Mouse (Mus musculus): Measurements from ENCODE around the gene Adam1b. TPM values are rescaled to one million over a fixed set of nuclear protein-coding genes. Genes with fewer than 3 reads are reported as not detected.
"Not testable (repeated sequence)": the region's sequence is repeated elsewhere in the genome, so short reads cannot be mapped to it uniquely, and the experiment has no call there.

The Adam1b gene
- polyA plus RNA-seq, 1 experiment, result not detected

GRCm38 (mm10) chr5:121518983-121519382, 15.7 kb upstream of the Adam1b start:
- Histone ChIP-seq H3K27ac (ENCODE audit: insufficient read depth, low read depth, low read length) (no peak overlapping the region), H3K4me3 (ENCODE audit: insufficient read depth, low read depth, low read length) (no peak overlapping the region), H3K4me1 (ENCODE audit: control insufficient read depth, insufficient read depth, low read length) (no peaks in the 10 kb centered on the region)
- no peak for TF ChIP-seq POLR2A (IDR thresholded peaks at IDR 0.05; ENCODE audit: insufficient read depth, low read depth, low read length)
- no peak for TF ChIP-seq CTCF (IDR thresholded peaks at IDR 0.05; ENCODE audit: insufficient read depth, low read depth, low read length)
- WGBS, result 93% methylated on average over 9 of the region's 9 CpGs

GRCm38 (mm10) chr5:121510009-121510408, 6.8 kb upstream of the Adam1b start:
- TF ChIP-seq CTCF (IDR thresholded peaks at IDR 0.05; ENCODE audit: insufficient read depth, low read depth, low read length), result no peak
- TF ChIP-seq POLR2A (IDR thresholded peaks at IDR 0.05; ENCODE audit: insufficient read depth, low read depth, low read length), result no peak
- 72% methylated on average over 7 of the region's 7 CpGs for WGBS
- Histone ChIP-seq H3K4me1 (ENCODE audit: control insufficient read depth, insufficient read depth, low read length) (no peaks in the 10 kb centered on the region), H3K27ac (ENCODE audit: insufficient read depth, low read depth, low read length) (no peak overlapping the region), H3K4me3 (ENCODE audit: insufficient read depth, low read depth, low read length) (no peak overlapping the region)

GRCm38 (mm10) chr5:121506846-121507245, 3.6 kb upstream of the Adam1b start:
- WGBS, result 82% methylated on average over 1 of the region's 1 CpGs

GRCm38 (mm10) chr5:121501424-121501996, 1.7 kb downstream of the Adam1b start:
- H3K27ac ChIP-seq (ENCODE audit: insufficient read depth, low read depth, low read length); H3K4me1 ChIP-seq (ENCODE audit: control insufficient read depth, insufficient read depth, low read length); H3K4me3 ChIP-seq (ENCODE audit: insufficient read depth, low read depth, low read length): not testable (repeated sequence)
- WGBS, result 84% methylated on average over 11 of the region's 17 CpGs

More at GRCm38 (mm10) chr5:121506846-121507245, 3.6 kb upstream of the Adam1b start:
- no peak overlapping the region for H3K4me3 ChIP-seq (ENCODE audit: insufficient read depth, low read depth, low read length)
- no peak overlapping the region for H3K27ac ChIP-seq (ENCODE audit: insufficient read depth, low read depth, low read length)
- TF ChIP-seq CTCF (IDR thresholded peaks at IDR 0.05; ENCODE audit: insufficient read depth, low read depth, low read length) (no peak), POLR2A (IDR thresholded peaks at IDR 0.05; ENCODE audit: insufficient read depth, low read depth, low read length) (no peak)
- no peaks in the 10 kb centered on the region for H3K4me1 ChIP-seq (ENCODE audit: control insufficient read depth, insufficient read depth, low read length)

- Histone ChIP-seq H3K4me1 (ENCODE audit: control insufficient read depth, insufficient read depth, low read length) (no peaks in the 10 kb centered on the region), H3K4me3 (ENCODE audit: insufficient read depth, low read depth, low read length) (no peak overlapping the region), H3K27ac (ENCODE audit: insufficient read depth, low read depth, low read length) (no peak overlapping the region)
- 75% methylated on average over 7 of the region's 7 CpGs for whole genome bisulfite sequencing
- TF ChIP-seq CTCF (IDR thresholded peaks at IDR 0.05; ENCODE audit: insufficient read depth, low read depth, low read length) (no peak), POLR2A (IDR thresholded peaks at IDR 0.05; ENCODE audit: insufficient read depth, low read depth, low read length) (no peak)
Observed at GRCm38 (mm10) chr5:121500719-121501118, 2.5 kb downstream of the Adam1b start.

GRCm38 (mm10) chr5:121493305-121493704, 9.9 kb downstream of the Adam1b start:
- Histone ChIP-seq H3K4me3 (ENCODE audit: insufficient read depth, low read depth, low read length) (no peak overlapping the region), H3K4me1 (ENCODE audit: control insufficient read depth, insufficient read depth, low read length) (no peaks in the 10 kb centered on the region), H3K27ac (ENCODE audit: insufficient read depth, low read depth, low read length) (no peak overlapping the region)
- 73% methylated on average over 8 of the region's 8 CpGs for WGBS
- TF ChIP-seq CTCF (IDR thresholded peaks at IDR 0.05; ENCODE audit: insufficient read depth, low read depth, low read length), result no peak
- no peak for TF ChIP-seq POLR2A (IDR thresholded peaks at IDR 0.05; ENCODE audit: insufficient read depth, low read depth, low read length)

- no peak overlapping the region for H3K4me3 ChIP-seq (ENCODE audit: insufficient read depth, low read depth, low read length)
- no peaks in the 10 kb centered on the region for H3K4me1 ChIP-seq (ENCODE audit: control insufficient read depth, insufficient read depth, low read length)
- WGBS, result 79% methylated on average over 5 of the region's 5 CpGs
- no peak for TF ChIP-seq CTCF (IDR thresholded peaks at IDR 0.05; ENCODE audit: insufficient read depth, low read depth, low read length)
- no peak for TF ChIP-seq POLR2A (IDR thresholded peaks at IDR 0.05; ENCODE audit: insufficient read depth, low read depth, low read length)
- no peak overlapping the region for H3K27ac ChIP-seq (ENCODE audit: insufficient read depth, low read depth, low read length)
Observed at GRCm38 (mm10) chr5:121484801-121485200, 18.4 kb downstream of the Adam1b start.

- Histone ChIP-seq H3K4me3 (ENCODE audit: insufficient read depth, low read depth, low read length) (no peak overlapping the region), H3K4me1 (ENCODE audit: control insufficient read depth, insufficient read depth, low read length) (no peaks in the 10 kb centered on the region), H3K27ac (ENCODE audit: insufficient read depth, low read depth, low read length) (no peak overlapping the region)
- WGBS, result 27% methylated on average over 3 of the region's 3 CpGs
- TF ChIP-seq POLR2A (IDR thresholded peaks at IDR 0.05; ENCODE audit: insufficient read depth, low read depth, low read length), result no peak
- no peak for TF ChIP-seq CTCF (IDR thresholded peaks at IDR 0.05; ENCODE audit: insufficient read depth, low read depth, low read length)
Observed at GRCm38 (mm10) chr5:121477680-121478079, 25.6 kb downstream of the Adam1b start.

GRCm38 (mm10) chr5:121476040-121476439, 27.2 kb downstream of the Adam1b start:
- H3K4me1 ChIP-seq (ENCODE audit: control insufficient read depth, insufficient read depth, low read length), result no peaks in the 10 kb centered on the region
- H3K27ac ChIP-seq (ENCODE audit: insufficient read depth, low read depth, low read length), result no peak overlapping the region
- WGBS, result 83% methylated on average over 1 of the region's 1 CpGs
- no peak overlapping the region for H3K4me3 ChIP-seq (ENCODE audit: insufficient read depth, low read depth, low read length)
- TF ChIP-seq CTCF (IDR thresholded peaks at IDR 0.05; ENCODE audit: insufficient read depth, low read depth, low read length) (no peak), POLR2A (IDR thresholded peaks at IDR 0.05; ENCODE audit: insufficient read depth, low read depth, low read length) (no peak)

GRCm38 (mm10) chr5:121474610-121475009, 28.6 kb downstream of the Adam1b start:
- 71% methylated on average over 7 of the region's 7 CpGs for WGBS
- TF ChIP-seq CTCF (IDR thresholded peaks at IDR 0.05; ENCODE audit: insufficient read depth, low read depth, low read length) (no peak), POLR2A (IDR thresholded peaks at IDR 0.05; ENCODE audit: insufficient read depth, low read depth, low read length) (no peak)
- no peak overlapping the region for H3K4me3 ChIP-seq (ENCODE audit: insufficient read depth, low read depth, low read length)
- no peak overlapping the region for H3K27ac ChIP-seq (ENCODE audit: insufficient read depth, low read depth, low read length)
- H3K4me1 ChIP-seq (ENCODE audit: control insufficient read depth, insufficient read depth, low read length), result no peaks in the 10 kb centered on the region
